Mouse (Mus musculus) neural tube, embryonic 12.5 days (tissue): ENCODE data around the gene Slc12a1. TPM values are rescaled to one million over a fixed set of nuclear protein-coding genes. Genes with fewer than 3 reads are reported as not detected.
A peak's percentile ranks its signal among the peaks of the same experiment; 100 is the strongest.

Experiments
- ATAC-seq: fragments of 200-750 bp; cut with Nextera tagmentation; 2 replicates; pipeline ENCODE4 v1.8.0; 2017; ENCODE audit warnings: low read depth, mild to moderate bottlenecking, moderate TSS enrichment, moderate library complexity; ENCODE audit not compliant: low FRiP score
- H3K27ac ChIP-seq: fragments of 300-500 bp; sonication (generic); 2 replicates; pipeline ENCODE4 v1.5.1; 2016
- H3K27me3 ChIP-seq: fragments of 300-500 bp; sonication (generic); replicated peaks from 2 replicates; pipeline ENCODE4 v1.6.1; 2016; ENCODE audit warnings: mild to moderate bottlenecking
- H3K36me3 ChIP-seq: fragments of 300-500 bp; sonication (generic); 2 replicates; pipeline ENCODE4 v1.6.1; 2016; ENCODE audit warnings: mild to moderate bottlenecking
- H3K4me1 ChIP-seq: fragments of 300-500 bp; sonication (generic); 2 replicates; pipeline ENCODE4 v1.6.1; 2016
- H3K4me2 ChIP-seq: fragments of 300-500 bp; sonication (generic); replicated peaks from 2 replicates; pipeline ENCODE4 v1.6.1; 2016; ENCODE audit warnings: mild to moderate bottlenecking
- H3K4me3 ChIP-seq: fragments of 300-500 bp; sonication (generic); 2 replicates; pipeline ENCODE4 v1.5.1; 2016
- H3K9ac ChIP-seq: fragments of 300-500 bp; sonication (generic); 2 replicates; pipeline ENCODE4 v1.6.1; 2016; ENCODE audit warnings: mild to moderate bottlenecking
- H3K9me3 ChIP-seq: fragments of 300-500 bp; sonication (generic); 2 replicates; pipeline ENCODE4 v1.6.1; 2016; ENCODE audit warnings: mild to moderate bottlenecking
- WGBS: fragments of 180-500 bp; shearing (Covaris S2); methylation state at CpG from one replicate; pipeline ENCODE4 v1.1.7; 2016; 5-methylcytosine and 5-hydroxymethylcytosine counted together
- polyA plus RNA-seq: library from polyadenylated mRNA; unstranded; fragments of >200 nt; fragmentation: Nextera tagmentation; extraction: Ambion mirVana; gene quantifications from 2 replicates; pipeline ENCODE4 v1.2.1, GENCODE M21; 2016

Gene Slc12a1
- polyA plus RNA-seq, 1 experiment from 2014 or later = 0.04 TPM

DNA sequence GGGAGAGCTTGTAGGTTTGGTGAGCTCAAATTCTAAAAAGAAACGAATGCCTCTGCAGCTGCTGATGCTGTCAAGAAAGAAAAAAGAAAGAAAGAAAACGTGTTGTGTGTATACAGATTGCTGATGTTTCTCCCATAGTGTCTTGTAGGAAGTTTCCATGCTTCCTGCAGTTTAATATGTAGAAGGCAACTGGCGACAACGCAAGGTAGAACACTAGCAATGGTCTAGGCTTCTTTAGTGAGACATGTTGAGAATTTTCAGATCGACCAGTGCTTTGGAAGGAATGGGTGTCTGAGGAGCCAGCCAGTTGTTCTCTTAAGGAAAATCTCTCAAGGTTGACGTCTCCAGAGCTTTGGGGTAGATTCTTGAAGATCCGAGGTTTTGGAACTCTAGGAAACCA lies 15.5 kb upstream of the Slc12a1 start:
- Histone ChIP-seq H3K36me3 (no peaks in the 10 kb centered on the region), H3K27me3 (no peaks in the 10 kb centered on the region), H3K9ac (no peak overlapping the region), H3K9me3 (no peaks in the 10 kb centered on the region), H3K4me3 (no peak overlapping the region), H3K4me2 (peak overlapping the region; percentile 67), H3K4me1 (peaks cover 9% of the 10 kb centered on the region; the same call in 1 of the 2 replicates), H3K27ac (no peak overlapping the region)
- 35% methylated on average over 7 of the region's 7 CpGs for WGBS
- no peak for ATAC-seq

DNA sequence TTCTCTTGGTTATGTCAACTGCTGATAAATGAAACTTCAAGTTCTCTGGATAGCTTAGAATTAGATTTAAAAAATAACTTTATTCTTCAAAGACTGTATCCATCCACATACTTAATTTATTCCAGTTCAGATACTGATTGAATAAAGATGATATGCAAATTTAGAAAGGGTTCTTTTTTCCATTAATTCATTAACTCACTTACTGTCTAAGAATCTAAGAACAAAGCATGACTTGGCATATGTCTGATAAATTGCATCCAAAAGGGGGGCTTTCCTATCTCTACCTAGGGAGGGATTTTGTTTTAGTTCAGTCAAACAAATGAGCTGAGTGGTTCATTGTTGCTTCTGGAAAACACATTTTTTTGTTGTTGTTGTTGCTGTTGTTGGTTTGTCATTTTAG lies 10.0 kb upstream of the Slc12a1 start:
- no peak for ATAC-seq
- Histone ChIP-seq H3K27me3 (no peaks in the 10 kb centered on the region), H3K4me2 (no peak overlapping the region), H3K9ac (no peak overlapping the region), H3K27ac (no peak overlapping the region), H3K9me3 (no peaks in the 10 kb centered on the region), H3K4me3 (no peak overlapping the region), H3K4me1 (no peaks in the 10 kb centered on the region), H3K36me3 (no peaks in the 10 kb centered on the region)

DNA sequence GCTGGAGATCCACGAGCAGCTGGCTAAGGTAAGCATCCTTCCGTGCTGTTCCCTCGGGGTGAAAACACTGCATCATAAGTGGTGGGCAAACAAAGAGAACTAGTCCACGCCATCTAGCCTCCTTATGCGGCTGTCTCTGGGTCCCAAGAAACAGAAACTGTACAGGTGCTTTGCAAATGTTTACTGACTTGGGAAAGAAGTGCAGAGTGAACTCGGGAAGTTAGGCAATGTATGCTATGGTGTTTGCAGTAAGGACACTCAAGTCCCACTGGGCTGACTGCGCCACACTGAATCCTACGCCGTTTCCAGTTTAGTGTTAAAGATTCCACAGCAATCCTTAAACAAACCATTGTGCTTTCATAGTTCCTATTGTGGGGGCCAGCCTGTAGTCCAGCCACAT lies 2.0 kb downstream of the Slc12a1 start:
- Histone ChIP-seq H3K4me1 (no peaks in the 10 kb centered on the region), H3K4me2 (no peak overlapping the region), H3K36me3 (no peaks in the 10 kb centered on the region), H3K4me3 (no peak overlapping the region), H3K9ac (no peak overlapping the region), H3K9me3 (no peaks in the 10 kb centered on the region), H3K27me3 (no peaks in the 10 kb centered on the region), H3K27ac (no peak overlapping the region)
- 86% methylated on average over 9 of the region's 9 CpGs for WGBS
- no peak for ATAC-seq

DNA sequence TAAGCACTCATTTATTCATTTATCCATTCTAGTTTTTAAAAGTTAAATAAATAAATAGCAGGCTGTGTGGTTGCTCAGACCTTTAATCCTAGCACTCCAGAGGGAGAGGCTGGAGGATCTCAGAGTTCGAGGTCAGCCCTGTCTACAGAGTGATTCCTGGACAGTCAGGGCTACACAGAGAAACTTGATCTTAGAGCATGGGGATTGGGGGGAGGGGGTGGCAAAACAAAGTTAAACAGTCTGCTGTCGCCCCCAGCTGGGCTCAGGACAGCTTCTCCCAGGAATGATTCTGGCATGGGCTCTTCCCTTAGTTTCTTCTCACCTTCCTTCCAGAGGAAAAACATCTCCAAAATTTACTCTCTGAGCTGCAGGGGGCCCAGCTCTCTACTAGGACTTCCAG lies 3.2 kb downstream of the Slc12a1 start:
- Histone ChIP-seq H3K9ac (no peak overlapping the region), H3K4me2 (no peak overlapping the region), H3K27ac (no peak overlapping the region), H3K27me3 (no peaks in the 10 kb centered on the region), H3K4me3 (no peak overlapping the region), H3K4me1 (no peaks in the 10 kb centered on the region), H3K36me3 (no peaks in the 10 kb centered on the region), H3K9me3 (no peaks in the 10 kb centered on the region)
- WGBS = 32% methylated on average over 2 of the region's 2 CpGs
- ATAC-seq = no peak

DNA sequence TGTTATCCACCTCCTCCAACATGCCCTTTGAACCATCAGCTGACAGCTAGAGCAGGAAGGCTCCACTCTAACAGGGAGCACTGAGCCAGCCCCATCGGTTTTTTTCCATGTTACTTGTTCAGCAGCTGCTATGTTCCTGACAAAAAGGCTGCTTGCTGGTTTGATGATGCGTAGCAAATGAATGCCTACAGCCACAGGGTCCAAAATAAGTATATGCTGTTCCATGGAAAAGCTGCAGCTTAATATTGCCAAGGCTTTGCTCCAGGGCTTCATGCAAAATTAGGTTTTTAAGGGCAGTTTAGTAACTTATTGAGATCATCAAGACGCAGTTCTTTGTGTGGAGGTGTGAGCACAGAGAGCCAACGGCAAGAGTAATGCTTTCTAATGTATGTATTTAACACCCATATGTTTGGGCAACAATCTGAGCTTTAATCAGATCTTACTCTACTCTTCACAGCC lies 9.7 kb downstream of the Slc12a1 start:
- Histone ChIP-seq H3K4me3 (no peak overlapping the region), H3K9ac (no peak overlapping the region), H3K36me3 (no peaks in the 10 kb centered on the region), H3K4me2 (no peak overlapping the region), H3K9me3 (no peaks in the 10 kb centered on the region), H3K27me3 (no peaks in the 10 kb centered on the region), H3K27ac (no peak overlapping the region), H3K4me1 (no peaks in the 10 kb centered on the region)
- peak; percentile 70; the same call in 1 of the 2 replicates for ATAC-seq
- 39% methylated on average over 4 of the region's 4 CpGs for WGBS

GRCm38 (mm10) chr2:125178225-125178798 lies 26.0 kb downstream of the Slc12a1 start:
- H3K9me3 ChIP-seq = no peaks in the 10 kb centered on the region
- no peak overlapping the region for H3K4me3 ChIP-seq
- H3K9ac ChIP-seq = no peak overlapping the region
- H3K27ac ChIP-seq = no peak overlapping the region
- H3K4me2 ChIP-seq = no peak overlapping the region
- 88% methylated on average over 7 of the region's 7 CpGs for WGBS
- no peak for ATAC-seq
- H3K4me1 ChIP-seq = no peaks in the 10 kb centered on the region
- H3K36me3 ChIP-seq = no peaks in the 10 kb centered on the region
- H3K27me3 ChIP-seq = no peaks in the 10 kb centered on the region

DNA sequence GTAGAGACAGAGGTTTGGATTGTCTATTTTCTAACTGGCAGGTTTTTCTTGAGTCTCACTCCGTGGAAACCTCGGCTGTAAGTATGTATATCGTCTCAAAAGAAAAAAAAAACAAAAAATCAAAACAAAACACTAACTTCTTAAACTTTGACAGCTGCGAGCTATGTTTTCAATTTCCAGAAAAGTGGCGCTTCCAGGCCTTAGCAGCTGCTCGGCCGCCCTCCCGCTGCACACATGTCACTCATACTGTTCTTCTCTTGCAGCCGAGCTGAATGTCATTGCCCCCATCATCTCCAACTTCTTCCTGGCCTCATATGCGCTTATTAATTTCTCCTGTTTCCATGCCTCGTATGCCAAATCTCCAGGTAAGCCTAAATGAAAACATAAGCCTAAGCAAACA lies 35.6 kb downstream of the Slc12a1 start:
- Histone ChIP-seq H3K27me3 (no peaks in the 10 kb centered on the region), H3K4me3 (no peak overlapping the region), H3K9ac (no peak overlapping the region), H3K4me1 (no peaks in the 10 kb centered on the region), H3K27ac (no peak overlapping the region), H3K36me3 (no peaks in the 10 kb centered on the region), H3K4me2 (no peak overlapping the region), H3K9me3 (no peaks in the 10 kb centered on the region)
- no peak for ATAC-seq
- WGBS = 85% methylated on average over 11 of the region's 11 CpGs

DNA sequence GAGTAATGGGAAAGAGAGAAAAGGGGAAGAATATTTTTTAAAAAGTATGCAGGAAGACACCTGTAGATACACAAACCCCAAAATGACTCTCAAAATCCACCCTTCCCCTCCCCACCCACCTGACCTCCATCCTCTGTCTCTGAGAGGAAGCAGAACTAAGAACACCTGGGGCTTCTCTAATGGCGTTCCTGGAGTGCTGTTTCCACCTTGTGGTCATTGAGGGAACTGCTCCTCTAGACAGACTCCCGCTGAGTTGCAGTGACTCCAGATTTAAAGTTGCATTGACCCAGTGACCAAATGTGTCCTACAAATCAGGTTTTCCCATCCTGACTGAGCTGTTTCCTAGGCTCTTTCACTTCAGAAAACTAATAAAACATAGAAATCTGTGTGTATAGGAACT lies 36.9 kb downstream of the Slc12a1 start:
- peak; percentile 66; the same call in 1 of the 2 replicates for ATAC-seq
- Histone ChIP-seq H3K27ac (no peak overlapping the region), H3K4me3 (no peak overlapping the region), H3K4me1 (no peaks in the 10 kb centered on the region), H3K27me3 (no peaks in the 10 kb centered on the region), H3K9ac (no peak overlapping the region), H3K4me2 (no peak overlapping the region), H3K36me3 (no peaks in the 10 kb centered on the region), H3K9me3 (no peaks in the 10 kb centered on the region)
- WGBS = 3% methylated on average over 2 of the region's 2 CpGs

DNA sequence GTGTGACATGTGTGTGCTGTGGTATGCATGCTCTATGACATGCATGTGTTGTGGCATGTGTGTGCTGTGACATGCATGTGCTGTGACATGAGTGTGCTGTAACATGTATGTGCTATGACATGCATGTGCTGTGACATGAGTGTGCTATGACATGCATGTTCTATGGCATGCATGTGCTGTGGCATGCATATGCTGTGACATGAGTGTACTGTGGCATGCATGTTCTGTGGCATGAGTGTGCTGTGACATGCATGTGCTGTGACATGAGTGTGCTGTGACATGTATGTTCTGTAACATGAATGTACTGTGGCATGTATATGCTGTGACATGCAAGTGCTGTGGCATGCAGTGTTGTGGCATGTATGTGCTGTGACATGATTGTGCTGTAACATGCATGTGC lies 40.6 kb downstream of the Slc12a1 start:
- no peak overlapping the region for H3K9ac ChIP-seq

GRCm38 (mm10) chr2:125196771-125197170 lies 44.5 kb downstream of the Slc12a1 start:
- Histone ChIP-seq H3K9me3 (no peaks in the 10 kb centered on the region), H3K36me3 (no peaks in the 10 kb centered on the region), H3K9ac (no peak overlapping the region), H3K4me2 (no peak overlapping the region), H3K4me1 (no peaks in the 10 kb centered on the region), H3K27ac (no peak overlapping the region), H3K27me3 (no peaks in the 10 kb centered on the region), H3K4me3 (no peak overlapping the region)
- no peak for ATAC-seq
- 76% methylated on average over 7 of the region's 7 CpGs for WGBS

More for the DNA sequence above, 40.6 kb downstream of the Slc12a1 start:
- no peaks in the 10 kb centered on the region for H3K9me3 ChIP-seq
- ATAC-seq = no peak
- H3K4me3 ChIP-seq = no peak overlapping the region
- H3K4me1 ChIP-seq = no peaks in the 10 kb centered on the region
- H3K36me3 ChIP-seq = no peaks in the 10 kb centered on the region
- no peaks in the 10 kb centered on the region for H3K27me3 ChIP-seq
- H3K27ac ChIP-seq = no peak overlapping the region
- no peak overlapping the region for H3K4me2 ChIP-seq

- Histone ChIP-seq H3K36me3 (no peaks in the 10 kb centered on the region), H3K9me3 (no peaks in the 10 kb centered on the region), H3K9ac (no peak overlapping the region), H3K4me3 (no peak overlapping the region), H3K4me1 (no peaks in the 10 kb centered on the region), H3K4me2 (no peak overlapping the region), H3K27ac (no peak overlapping the region), H3K27me3 (no peaks in the 10 kb centered on the region)
- peak; percentile 84 for ATAC-seq
- WGBS = 54% methylated on average over 14 of the region's 14 CpGs
Measured at GRCm38 (mm10) chr2:125208894-125209596, 56.7 kb downstream of the Slc12a1 start.

- 67% methylated on average over 10 of the region's 10 CpGs for WGBS
- H3K4me3 ChIP-seq = no peak overlapping the region
- H3K4me1 ChIP-seq = no peaks in the 10 kb centered on the region
- no peak overlapping the region for H3K4me2 ChIP-seq
- no peaks in the 10 kb centered on the region for H3K27me3 ChIP-seq
- no peak overlapping the region for H3K27ac ChIP-seq
- no peak for ATAC-seq
- H3K9me3 ChIP-seq = no peaks in the 10 kb centered on the region
- H3K9ac ChIP-seq = no peak overlapping the region
- no peaks in the 10 kb centered on the region for H3K36me3 ChIP-seq
Measured at GRCm38 (mm10) chr2:125211831-125212510, 59.7 kb downstream of the Slc12a1 start.
